8 mouse cellular contexts compared by ENCODE assay signal in the genomic region with DNA sequence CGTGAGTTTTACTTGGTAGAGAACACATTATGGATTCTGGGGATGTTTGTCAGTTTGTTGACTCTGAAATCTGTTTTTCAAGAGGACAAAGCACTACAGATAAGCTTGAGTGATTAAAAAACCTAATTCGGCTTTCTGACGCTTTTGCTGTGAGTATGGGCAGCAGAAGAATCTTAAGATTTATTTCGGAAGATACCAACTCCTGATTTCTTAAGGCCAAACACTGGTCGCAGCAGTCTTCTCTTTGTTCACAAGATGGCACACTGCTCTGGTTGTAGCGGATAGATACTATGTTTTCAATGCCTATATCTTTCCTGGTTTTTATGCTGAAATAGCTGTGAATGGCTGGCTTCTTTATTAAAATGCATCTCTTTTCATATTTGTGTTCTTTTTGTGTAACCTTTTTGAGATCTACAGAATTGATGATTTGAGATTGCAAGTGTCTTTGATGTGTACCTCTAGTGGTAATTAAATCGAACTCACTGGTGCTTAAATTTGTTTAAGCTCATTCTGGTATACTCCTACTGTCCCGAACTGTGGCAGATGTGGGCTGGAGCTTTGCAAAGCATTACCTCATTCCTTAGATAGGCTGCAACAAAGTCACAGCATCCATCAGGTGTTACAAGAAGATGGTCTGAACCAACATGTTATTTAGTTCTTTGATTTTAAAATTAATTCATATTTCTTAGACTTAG. TPM values are rescaled to one million over a fixed set of nuclear protein-coding genes. Genes with fewer than 3 reads are reported as not detected.
DNase-seq lines count a peak whose midpoint lies in the region; ATAC-seq and TF ChIP-seq lines count a peak whose summit lies in the region.

No protein-coding gene starts in this region.

- WGBS in kidney, embryonic 14.5 days = 5% methylated on average over 8 of the region's 8 CpGs
- 13% methylated on average over 8 of the region's 8 CpGs for WGBS in limb, embryonic 10.5 days

- TF ChIP-seq EP300 in MEL (IDR thresholded peaks at IDR 0.05; ENCODE audit: low read depth in 1 of 2, low read length in 2 of 2) = no peak

- TF ChIP-seq CTCF in MEL (IDR thresholded peaks at IDR 0.05 in 2 of 3, conservative IDR thresholded peaks at IDR 0.05 in 1 of 3; ENCODE audit: control insufficient read depth in 1 of 3, insufficient read depth in 1 of 3, low read depth in 2 of 3, low read length in 3 of 3, poor library complexity in 1 of 3, severe bottlenecking in 1 of 3) = no peak
- no peak for TF ChIP-seq CTCF in embryonic fibroblast, embryonic 13.5 days (IDR thresholded peaks at IDR 0.05; ENCODE audit: borderline replicate concordance, insufficient read depth, low read length)

- DNase-seq in kidney, postnatal 10 days = no peak
- DNase-seq in MEL (ENCODE audit: low read depth, low spot score) = peak; percentile 38
- no peak for DNase-seq in limb, embryonic 10.5 days (ENCODE audit: low spot score)
- peak; percentile 56 for DNase-seq in retina, postnatal 1 day
- DNase-seq in ovary, postnatal 14 days (ENCODE audit: low spot score) = no peak
- DNase-seq in gastrocnemius, postnatal 14 days = no peak

- TF ChIP-seq POLR2A in MEL (IDR thresholded peaks at IDR 0.05; ENCODE audit: control insufficient read depth in 1 of 2, insufficient read depth in 1 of 2, low read depth in 1 of 2, low read length in 2 of 2, poor library complexity in 1 of 2) = no peak
- TF ChIP-seq POLR2A in embryonic fibroblast, embryonic 13.5 days (IDR thresholded peaks at IDR 0.05; ENCODE audit: low read depth, low read length) = no peak

- no peaks in the 10 kb centered on the region for H3K36me3 ChIP-seq in kidney, embryonic 14.5 days (ENCODE audit: control insufficient read depth, insufficient read depth, low read length)
- H3K36me3 ChIP-seq in MEL (ENCODE audit: control insufficient read depth in 1 of 2, insufficient read depth in 2 of 2, low read length in 2 of 2) = peaks cover 0 to 8% of the 10 kb centered on the region in 2 experiments; a peak in 2 of 4 replicates
- H3K36me3 ChIP-seq in limb, embryonic 10.5 days = 0 out of 2 replicates have a peak, but pooled peaks cover 3% of the 10 kb centered on the region

- no peak for ATAC-seq in kidney, embryonic 14.5 days (ENCODE audit: low FRiP score, low TSS enrichment)

- intact Hi-C loops in gastrocnemius, postnatal 14 days (cut with DNase I; ENCODE audit: low total_unique reads) = no loop called here

- H3K4me3 ChIP-seq in kidney, embryonic 14.5 days (ENCODE audit: low read length) = peak overlapping the region; percentile 80
- H3K4me3 ChIP-seq in MEL (ENCODE audit: control insufficient read depth in 1 of 2, insufficient read depth in 1 of 2, low read depth in 2 of 2, low read length in 2 of 2) = peak overlapping the region; percentile 88 to 90
- H3K4me3 ChIP-seq in embryonic fibroblast, embryonic 13.5 days (ENCODE audit: insufficient read depth, low read length) = peak overlapping the region; percentile 97
- peak overlapping the region; percentile 92 for H3K4me3 ChIP-seq in limb, embryonic 10.5 days

- peak overlapping the region; percentile 80; the same call in 1 of the 2 replicates for H3K27ac ChIP-seq in kidney, embryonic 14.5 days (ENCODE audit: low read depth, low read length)
- H3K27ac ChIP-seq in MEL (ENCODE audit: control insufficient read depth, low read depth, low read length) = no peak overlapping the region
- H3K27ac ChIP-seq in embryonic fibroblast, embryonic 13.5 days (ENCODE audit: insufficient read depth, low read length) = no peak overlapping the region
- H3K27ac ChIP-seq in limb, embryonic 10.5 days = peak overlapping the region; percentile 95

- H3K9me3 ChIP-seq in kidney, embryonic 14.5 days (ENCODE audit: control insufficient read depth, low read length) = no peaks in the 10 kb centered on the region
- no peaks in the 10 kb centered on the region for H3K9me3 ChIP-seq in MEL (replicated peaks; ENCODE audit: insufficient read depth, low read length)
- no peaks in the 10 kb centered on the region for H3K9me3 ChIP-seq in limb, embryonic 10.5 days (replicated peaks)

- TF ChIP-seq RAD21 in MEL (IDR thresholded peaks at IDR 0.05; ENCODE audit: low read depth, low read length) = no peak

- peaks cover 16% of the 10 kb centered on the region for H3K79me2 ChIP-seq in MEL (ENCODE audit: control insufficient read depth, insufficient read depth, low read length, poor library complexity)

- H3K4me1 ChIP-seq in kidney, embryonic 14.5 days (ENCODE audit: control insufficient read depth, insufficient read depth, low read length) = no peaks in the 10 kb centered on the region
- H3K4me1 ChIP-seq in MEL (ENCODE audit: control insufficient read depth in 1 of 2, insufficient read depth in 2 of 2, low read length in 2 of 2) = peaks cover 0 to 9% of the 10 kb centered on the region in 2 experiments; a peak in 2 of 4 replicates
- no peaks in the 10 kb centered on the region for H3K4me1 ChIP-seq in embryonic fibroblast, embryonic 13.5 days (ENCODE audit: control insufficient read depth, insufficient read depth, low read length)
- H3K4me1 ChIP-seq in limb, embryonic 10.5 days = peaks cover 4% of the 10 kb centered on the region

- peak overlapping the region; percentile 81 for H3K9ac ChIP-seq in kidney, embryonic 14.5 days (ENCODE audit: low read depth, low read length)
- H3K9ac ChIP-seq in MEL (ENCODE audit: control insufficient read depth, low read depth, low read length, poor library complexity, severe bottlenecking) = peak overlapping the region; percentile 91

- H3K27me3 ChIP-seq in kidney, embryonic 14.5 days (ENCODE audit: control insufficient read depth, insufficient read depth, low read length) = no peaks in the 10 kb centered on the region
- no peaks in the 10 kb centered on the region; a peak in 1 of 4 replicates for H3K27me3 ChIP-seq in MEL (ENCODE audit: control insufficient read depth in 1 of 2, insufficient read depth in 2 of 2, low read length in 2 of 2)
- no peaks in the 10 kb centered on the region for H3K27me3 ChIP-seq in limb, embryonic 10.5 days (ENCODE audit: low read depth, poor library complexity, severe bottlenecking)

- peak overlapping the region; percentile 81 for H3K4me2 ChIP-seq in kidney, embryonic 14.5 days (replicated peaks; ENCODE audit: low read depth, low read length)

TF ChIP-seq in MEL, 35 proteins besides CTCF, POLR2A, EP300 and RAD21:
- no peak for TF ChIP-seq SMC3 (IDR thresholded peaks at IDR 0.05; ENCODE audit: low read depth, low read length)
- no peak for TF ChIP-seq SIN3A (IDR thresholded peaks at IDR 0.05; ENCODE audit: low read length)
TF ChIP-seq in MEL: peak in this region for 0.

RNA-seq across cellular contexts. Expression of gene Klhl7, which starts 1.2 kb away (rescaled TPM):
- polyA plus RNA-seq in kidney, embryonic 14.5 days (2014; fragmentation: Nextera tagmentation; extraction: Ambion mirVana) = 30.3 and 46.4 TPM in 2 replicates
- 19.3 and 19.7 TPM in 2 replicates for total RNA-seq in MEL (2012; rRNA removed)
- polyA plus RNA-seq in MEL (2012; ENCODE audit: insufficient read depth in 1 of 2, insufficient read length in 2 of 2, low read depth in 1 of 2, low replicate concordance in 2 of 2, missing spikeins in 1 of 2) = 10 to 100 TPM in 1 of 2 experiments, not detected in 1; 13.5 TPM
- polyA plus RNA-seq in embryonic fibroblast, embryonic 13.5 days (2011; ENCODE audit: insufficient read length, low read depth, missing spikeins) = 20.1 and 27.8 TPM in 2 replicates
- polyA plus RNA-seq in limb, embryonic 10.5 days (2016; fragmentation: Nextera tagmentation; extraction: Ambion mirVana) = 46.8 and 51.1 TPM in 2 replicates
- total RNA-seq in gastrocnemius, postnatal 14 days (2021) = 10 to 100 TPM; 28.0 to 29.7 TPM

Comparison
In these comparisons a context has a peak if more than half of its experiments do, and no peak if none do; other contexts are left out.
1. H3K27ac ChIP-seq: peak in kidney, embryonic 14.5 days (single experiment) and limb, embryonic 10.5 days (single experiment); none in MEL (single experiment) and embryonic fibroblast, embryonic 13.5 days (single experiment).
2. DNase-seq: peak in MEL (single experiment) and retina, postnatal 1 day (single experiment); none in kidney, postnatal 10 days (single experiment), limb, embryonic 10.5 days (single experiment), ovary, postnatal 14 days (single experiment) and gastrocnemius, postnatal 14 days (single experiment).
3. Peak in every context shown above with its lines, with median percentiles within 50 percentile points of each other: H3K4me3 ChIP-seq.